Mouse (Mus musculus) midbrain, embryonic 16.5 days (tissue): ENCODE data around the gene Tubb1. TPM values are rescaled to one million over a fixed set of nuclear protein-coding genes. Genes with fewer than 3 reads are reported as not detected.

Experiments
- ATAC-seq: fragments of 200-750 bp; cut with Nextera tagmentation; 2 replicates; pipeline ENCODE4 v1.8.0; 2017; ENCODE audit warnings: moderate TSS enrichment
- H3K27ac ChIP-seq: fragments of 300-500 bp; sonication (generic); 2 replicates; pipeline ENCODE4 v1.5.1; 2014; ENCODE audit warnings: mild to moderate bottlenecking, low read length, mixed read lengths
- H3K27me3 ChIP-seq: fragments of 300-500 bp; sonication (generic); 2 replicates; pipeline ENCODE4 v1.6.1; 2014; ENCODE audit warnings: low read depth, low read length, mixed read lengths; ENCODE audit not compliant: control insufficient read depth, insufficient read depth
- H3K36me3 ChIP-seq: fragments of 300-500 bp; sonication (generic); 2 replicates; pipeline ENCODE4 v1.6.1; 2014; ENCODE audit warnings: mild to moderate bottlenecking, low read length, moderate library complexity, mixed read lengths; ENCODE audit not compliant: control insufficient read depth, insufficient read depth
- H3K4me1 ChIP-seq: fragments of 300-500 bp; sonication (generic); 2 replicates; pipeline ENCODE4 v1.6.1; 2014; ENCODE audit warnings: mild to moderate bottlenecking, low read length, mixed read lengths; ENCODE audit not compliant: control insufficient read depth, insufficient read depth
- H3K4me2 ChIP-seq: fragments of 300-500 bp; sonication (generic); 2 replicates; pipeline ENCODE4 v1.6.1; 2014; ENCODE audit warnings: mild to moderate bottlenecking, low read length, mixed read lengths
- H3K4me3 ChIP-seq: fragments of 300-500 bp; sonication (generic); 2 replicates; pipeline ENCODE4 v1.5.1; 2014; ENCODE audit warnings: low read depth, mild to moderate bottlenecking, low read length, moderate library complexity, mixed read lengths
- H3K9ac ChIP-seq: fragments of 300-500 bp; sonication (generic); 2 replicates; pipeline ENCODE4 v1.6.1; 2014; ENCODE audit warnings: low read depth, low read length, mixed read lengths
- H3K9me3 ChIP-seq: fragments of 300-500 bp; sonication (generic); replicated peaks from 2 replicates; pipeline ENCODE4 v1.6.1; 2014; ENCODE audit warnings: mild to moderate bottlenecking, low read length, mixed read lengths; ENCODE audit not compliant: control insufficient read depth, poor library complexity, severe bottlenecking
- WGBS: fragments of 180-500 bp; shearing (Covaris S2); extraction: QIAGEN DNeasy Blood & Tissue Kit; methylation state at CpG from one replicate; pipeline ENCODE4 v1.1.7; 2014; 5-methylcytosine and 5-hydroxymethylcytosine counted together
- polyA plus RNA-seq: library from polyadenylated mRNA; unstranded; fragments of >200 nt; fragmentation: Nextera tagmentation; extraction: Ambion mirVana; gene quantifications from 2 replicates; pipeline ENCODE4 v1.2.1, GENCODE M21; 2015

Gene Tubb1
- polyA plus RNA-seq, 1 experiment from 2014 or later: 0.43 TPM

DNA sequence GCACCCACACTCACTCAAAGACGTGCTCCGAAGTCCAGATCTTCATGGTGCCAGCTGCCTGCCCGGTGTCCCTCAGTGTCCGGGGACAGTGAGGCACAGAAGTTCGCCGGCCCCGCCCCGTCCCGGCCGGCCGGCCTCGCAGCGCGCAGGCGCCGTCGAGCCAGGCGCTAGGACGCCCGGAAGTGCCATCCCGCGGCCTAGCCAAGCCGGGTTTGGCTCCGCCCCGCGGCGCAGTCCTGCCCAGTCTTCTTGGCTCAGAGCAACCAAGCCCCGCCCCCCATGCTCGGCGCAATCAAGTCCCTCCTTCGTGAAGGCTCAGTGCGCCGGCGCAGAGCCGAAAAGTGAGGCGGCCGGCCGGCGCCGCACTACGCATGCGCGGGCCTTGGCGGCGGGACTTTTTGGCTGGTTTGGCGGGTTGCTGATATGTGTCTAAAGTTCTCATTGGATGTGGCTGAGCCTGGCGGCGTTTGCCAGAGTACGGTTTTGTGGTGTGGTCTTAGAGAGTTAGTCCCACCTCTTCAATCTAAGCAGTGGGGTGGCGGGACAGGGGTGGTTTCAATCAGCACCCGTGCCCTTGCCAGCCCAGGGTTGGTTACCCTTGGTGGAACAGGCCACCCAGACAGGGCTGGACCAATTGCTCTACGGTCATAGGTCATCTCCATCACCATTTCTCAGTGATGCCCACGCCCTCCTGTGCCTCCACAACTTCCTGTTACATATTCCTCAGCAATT is 22.5 kb downstream of the Tubb1 start, which contains the start of gene Prelid3b:
Gene Prelid3b (minus strand): TSS at position 264 of the 732 bp plus-strand sequence.
- WGBS: 2% methylated on average over 50 of the region's 53 CpGs
- Histone ChIP-seq H3K27me3 (no peaks in the 10 kb centered on the region), H3K4me1 (peaks cover 6% of the 10 kb centered on the region; the same call in 1 of the 2 replicates), H3K4me2 (peak within 1 kb of the TSS; percentile 82), H3K27ac (no peak within 1 kb of the TSS; the same call in 1 of the 2 replicates), H3K9ac (peak within 1 kb of the TSS; percentile 78), H3K9me3 (no peaks in the 10 kb centered on the region), H3K36me3 (no peaks in the 10 kb centered on the region), H3K4me3 (peak within 1 kb of the TSS; percentile 83)
- peak; percentile 99 for ATAC-seq

DNA sequence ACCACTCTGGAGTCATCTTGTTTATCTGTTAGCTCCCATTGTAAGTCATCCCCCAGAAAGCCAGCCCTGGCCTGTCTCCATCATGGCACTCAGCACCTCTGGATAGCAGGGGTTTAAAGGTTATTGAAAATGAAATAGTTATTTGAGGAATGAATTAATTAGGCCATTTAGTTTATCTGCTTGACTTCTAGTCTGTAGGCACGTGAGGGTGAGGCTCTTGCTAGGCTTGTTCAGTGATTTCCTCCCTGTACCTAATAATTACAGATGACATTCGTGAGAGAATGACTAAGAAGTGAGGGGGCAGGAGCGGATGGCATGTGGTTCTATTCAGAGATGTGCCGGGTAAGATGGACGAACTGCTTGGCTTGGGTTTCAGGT is 23.0 kb downstream of the Tubb1 start:
- 83% methylated on average over 5 of the region's 5 CpGs for WGBS
- no peak overlapping the region for H3K27ac ChIP-seq
- no peak; the same call in 1 of the 2 replicates for ATAC-seq
- peak overlapping the region; percentile 82 for H3K4me2 ChIP-seq
- no peaks in the 10 kb centered on the region for H3K36me3 ChIP-seq
- no peaks in the 10 kb centered on the region for H3K9me3 ChIP-seq
- H3K4me3 ChIP-seq: no peak overlapping the region
- H3K9ac ChIP-seq: no peak overlapping the region
- H3K27me3 ChIP-seq: no peaks in the 10 kb centered on the region
- peaks cover 6% of the 10 kb centered on the region; the same call in 1 of the 2 replicates for H3K4me1 ChIP-seq

DNA sequence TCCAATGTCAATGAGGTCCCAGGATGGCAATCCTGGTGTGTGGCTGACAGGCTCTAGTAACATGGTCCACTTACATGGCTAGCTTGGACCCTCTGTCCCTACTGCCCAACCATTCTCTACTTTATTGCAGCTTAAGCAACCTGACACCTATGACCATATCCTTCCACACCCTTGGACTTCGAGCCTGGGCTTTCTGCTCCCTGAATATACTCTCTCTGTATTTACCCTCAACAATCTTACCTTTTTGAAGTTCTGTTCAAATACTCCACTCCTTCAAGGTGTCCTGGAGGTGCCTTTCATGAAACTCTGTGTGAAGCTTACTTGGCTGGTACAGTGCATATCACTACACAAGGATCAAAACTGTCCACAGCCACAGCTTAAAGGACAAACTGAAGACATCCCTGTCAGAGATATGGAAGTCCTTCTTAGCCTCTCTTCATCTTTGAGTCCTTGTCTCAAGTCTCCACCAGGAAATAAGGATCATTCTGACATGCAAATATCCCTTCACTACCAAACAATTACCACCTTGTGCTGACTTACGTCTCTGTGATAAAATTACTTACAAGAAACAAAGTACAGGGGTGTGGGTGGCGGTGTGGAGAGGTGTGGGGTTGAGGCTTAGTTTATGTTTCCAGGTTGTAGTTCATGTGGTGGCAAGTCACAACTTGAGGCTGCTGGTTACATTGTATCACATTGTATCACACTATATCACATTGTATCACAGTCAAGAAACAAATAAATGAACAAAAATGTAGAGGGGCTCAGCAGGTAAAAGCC is 27.2 kb downstream of the Tubb1 start:
- Histone ChIP-seq H3K4me1 (no peaks in the 10 kb centered on the region), H3K4me2 (no peak overlapping the region), H3K36me3 (no peaks in the 10 kb centered on the region), H3K4me3 (no peak overlapping the region), H3K27me3 (no peaks in the 10 kb centered on the region), H3K9ac (no peak overlapping the region), H3K27ac (no peak overlapping the region), H3K9me3 (no peaks in the 10 kb centered on the region)
- 81% methylated on average over 3 of the region's 3 CpGs for WGBS
- ATAC-seq: no peak

DNA sequence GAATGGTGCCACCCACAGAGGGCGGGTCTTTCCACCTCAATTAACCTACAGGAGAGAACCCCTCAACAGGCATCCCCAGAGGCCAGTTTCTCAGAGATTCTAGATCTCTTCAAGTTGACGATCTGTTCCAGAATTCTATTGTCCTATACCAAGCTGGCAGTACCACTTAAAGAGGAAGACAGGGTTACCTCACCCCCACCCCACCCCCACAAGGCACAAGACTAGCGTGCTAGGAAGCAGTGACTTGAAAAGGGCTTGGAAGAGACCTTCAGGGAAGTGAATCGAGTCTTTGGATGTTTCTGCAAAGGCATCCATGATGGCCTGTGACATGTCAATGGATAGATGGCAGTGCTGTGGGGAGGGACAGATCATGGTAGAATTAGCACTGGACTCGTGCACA is 28.3 kb downstream of the Tubb1 start:
- Histone ChIP-seq H3K4me1 (no peaks in the 10 kb centered on the region), H3K9ac (no peak overlapping the region), H3K27me3 (no peaks in the 10 kb centered on the region), H3K27ac (no peak overlapping the region), H3K4me2 (no peak overlapping the region), H3K4me3 (no peak overlapping the region), H3K36me3 (no peaks in the 10 kb centered on the region), H3K9me3 (no peaks in the 10 kb centered on the region)
- ATAC-seq: no peak
- 77% methylated on average over 5 of the region's 5 CpGs for WGBS

DNA sequence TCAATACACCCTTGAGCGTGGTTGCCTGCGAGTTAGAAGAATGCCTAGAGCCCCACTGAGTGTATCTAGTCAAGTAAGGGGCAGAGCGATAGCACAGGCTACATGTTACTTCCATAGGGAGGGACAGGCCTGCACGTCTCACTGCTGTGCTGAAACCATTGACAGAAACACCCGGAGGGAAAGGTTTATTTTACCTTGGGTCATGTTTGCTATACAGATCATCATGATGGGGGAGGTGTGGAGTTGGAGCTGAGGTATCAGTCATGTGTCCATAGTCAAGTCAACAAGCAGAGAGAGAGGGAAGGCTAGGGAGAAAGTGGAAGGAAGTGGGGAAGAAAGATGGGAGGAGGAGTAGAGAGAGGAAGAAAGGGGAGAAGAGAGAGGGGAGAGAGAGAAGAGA is 36.5 kb downstream of the Tubb1 start:
- no peak overlapping the region for H3K27ac ChIP-seq
- ATAC-seq: no peak
- H3K27me3 ChIP-seq: no peaks in the 10 kb centered on the region
- WGBS: 86% methylated on average over 5 of the region's 5 CpGs
- H3K36me3 ChIP-seq: no peaks in the 10 kb centered on the region
- H3K9ac ChIP-seq: no peak overlapping the region
- H3K4me3 ChIP-seq: no peak overlapping the region
- no peaks in the 10 kb centered on the region for H3K4me1 ChIP-seq
- H3K9me3 ChIP-seq: no peaks in the 10 kb centered on the region
- no peak overlapping the region for H3K4me2 ChIP-seq

DNA sequence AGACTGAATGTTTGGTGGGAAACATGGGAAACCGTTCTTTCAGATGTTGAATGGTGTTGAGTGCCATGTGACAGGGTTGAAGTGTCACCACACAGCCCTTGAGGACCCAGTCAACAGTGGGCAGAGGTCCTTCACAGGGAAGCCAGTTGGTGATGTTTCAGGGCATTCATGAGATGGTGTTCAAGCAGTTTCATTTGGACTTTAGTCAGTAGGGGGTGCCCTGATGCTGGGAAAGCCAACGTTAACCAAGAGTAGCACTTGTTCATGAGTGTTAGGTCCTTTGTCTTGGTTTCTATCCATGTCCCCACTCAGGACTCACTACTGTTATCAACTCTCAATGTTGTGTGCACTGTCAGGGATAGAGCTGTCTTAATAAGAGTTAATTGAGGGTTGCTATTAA is 42.4 kb downstream of the Tubb1 start:
- Histone ChIP-seq H3K4me1 (no peaks in the 10 kb centered on the region), H3K27me3 (no peaks in the 10 kb centered on the region), H3K9me3 (peaks cover 3% of the 10 kb centered on the region; the same call in 1 of the 2 replicates), H3K4me2 (no peak overlapping the region), H3K4me3 (no peak overlapping the region), H3K36me3 (no peaks in the 10 kb centered on the region), H3K9ac (no peak overlapping the region), H3K27ac (no peak overlapping the region)
- ATAC-seq: no peak
- 74% methylated on average over 2 of the region's 2 CpGs for WGBS

DNA sequence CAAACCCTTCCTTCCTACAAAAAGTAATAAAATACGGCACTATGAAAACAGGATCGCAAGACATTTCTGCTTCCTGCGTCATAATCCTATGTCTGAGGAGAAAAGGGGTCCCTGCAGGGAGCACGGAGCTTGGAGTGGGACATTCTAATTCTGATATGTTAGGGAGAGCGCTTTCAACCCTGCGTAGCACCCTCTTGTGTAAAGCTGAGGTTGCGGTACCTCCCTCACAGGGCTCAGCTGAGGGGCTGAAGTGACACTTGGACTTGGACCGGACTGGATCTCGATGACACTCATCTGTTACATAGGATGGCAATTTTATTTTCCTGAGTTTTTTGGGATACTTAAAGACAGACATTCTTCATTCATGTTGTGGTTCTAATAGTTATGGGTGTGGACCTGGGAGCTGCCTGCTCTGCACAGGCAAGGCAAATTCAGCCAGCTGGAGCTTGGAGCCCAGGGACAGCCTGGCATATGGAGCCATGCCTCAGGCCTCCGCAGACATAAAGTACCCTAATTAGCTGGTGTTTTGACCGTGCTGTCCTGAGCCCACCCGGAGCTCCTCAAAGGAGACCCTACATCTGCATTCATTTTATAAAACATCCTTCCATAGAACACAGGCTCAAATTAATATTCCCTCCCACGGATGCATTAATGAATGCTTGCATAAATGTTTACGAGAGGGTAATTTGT is 50.5 kb downstream of the Tubb1 start:
- 63% methylated on average over 14 of the region's 14 CpGs for WGBS
- Histone ChIP-seq H3K36me3 (no peaks in the 10 kb centered on the region), H3K4me1 (0 out of 2 replicates have a peak, but pooled peaks cover 2% of the 10 kb centered on the region), H3K4me3 (no peak overlapping the region), H3K9ac (no peak overlapping the region), H3K27me3 (no peaks in the 10 kb centered on the region), H3K4me2 (no peak overlapping the region), H3K27ac (no peak overlapping the region), H3K9me3 (no peaks in the 10 kb centered on the region)
- ATAC-seq: peak; percentile 79

DNA sequence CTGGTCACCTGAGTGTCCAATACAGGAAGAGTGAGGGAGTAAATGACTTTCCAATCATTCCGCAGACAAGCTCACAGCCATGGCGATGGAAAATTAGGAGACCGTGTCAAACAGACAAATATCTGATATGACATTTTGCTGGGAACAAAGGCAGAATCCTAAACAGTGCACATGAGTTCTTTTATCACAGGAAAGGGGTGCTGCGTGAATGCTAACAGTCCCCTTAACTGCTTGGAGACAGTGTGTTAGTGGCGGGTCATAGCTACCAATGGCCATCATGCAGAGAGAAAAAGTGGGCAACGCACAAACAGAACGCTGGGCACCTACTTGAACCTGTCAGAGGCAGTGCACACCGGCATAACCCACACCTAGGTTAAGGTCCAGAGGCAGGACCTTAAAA is 51.0 kb downstream of the Tubb1 start:
- 62% methylated on average over 8 of the region's 8 CpGs for WGBS
- H3K9me3 ChIP-seq: no peaks in the 10 kb centered on the region
- no peak overlapping the region for H3K9ac ChIP-seq
- no peak overlapping the region for H3K4me2 ChIP-seq
- no peaks in the 10 kb centered on the region for H3K36me3 ChIP-seq
- ATAC-seq: peak; percentile 56; the same call in 1 of the 2 replicates
- H3K27ac ChIP-seq: no peak overlapping the region
- 0 out of 2 replicates have a peak, but pooled peaks cover 2% of the 10 kb centered on the region for H3K4me1 ChIP-seq
- H3K4me3 ChIP-seq: no peak overlapping the region
- no peaks in the 10 kb centered on the region for H3K27me3 ChIP-seq
